Mouse (Mus musculus): ENCODE measurements around the gene Vmn1r69. TPM values are rescaled to one million over a fixed set of nuclear protein-coding genes. Genes with fewer than 3 reads are reported as not detected.

Vmn1r69 gene
- total and polyA plus RNA-seq, 3 experiments = not detected

DNA sequence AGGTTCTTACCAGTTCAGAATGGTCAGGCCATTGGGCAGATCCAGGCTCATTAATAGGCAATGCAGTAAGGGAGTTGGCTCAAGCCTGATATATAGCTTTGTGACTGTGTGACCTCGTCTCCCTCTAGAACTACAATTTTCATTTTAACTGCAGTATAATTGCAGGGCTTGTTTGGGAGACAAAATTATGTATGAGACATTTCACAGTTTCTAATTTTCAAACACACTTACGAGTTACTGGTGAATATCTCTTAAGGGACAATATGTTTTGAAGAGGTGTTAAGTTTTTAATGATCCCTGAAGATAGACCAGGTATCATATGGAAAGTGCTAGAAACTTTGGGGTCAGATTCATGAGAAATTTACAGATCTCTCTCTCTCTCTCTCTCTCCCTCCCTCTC is 55.1 kb downstream of the Vmn1r69 start, which contains the start of gene Vmn1r68:
Gene Vmn1r68, minus strand, starts transcription at position 101 of the 400 bp plus-strand sequence.
- Histone ChIP-seq H3K79me2 (replicated peaks; ENCODE audit: control insufficient read depth, extremely low read depth, insufficient read depth, poor library complexity, severe bottlenecking) (no peaks in the 10 kb centered on the region), H3K4me1 (ENCODE audit: control insufficient read depth in 1 of 2, insufficient read depth in 2 of 2) (no peaks in the 10 kb centered on the region), H3K4me2 (ENCODE audit: insufficient read depth, low read depth, poor library complexity, severe bottlenecking) (no peak within 1 kb of the TSS), H3K4me3 (replicated peaks in 1 of 3; ENCODE audit: low read depth in 2 of 3, low read length in 2 of 3, poor library complexity in 1 of 3) (no peak within 1 kb of the TSS), H3K27ac (ENCODE audit: insufficient read depth, low read depth) (no peak within 1 kb of the TSS), H3K36me3 (replicated peaks in 1 of 2; ENCODE audit: control insufficient read depth in 1 of 2, insufficient read depth in 1 of 2, low read length in 1 of 2) (no peaks in the 10 kb centered on the region), H3K9me3 (replicated peaks; ENCODE audit: low read length) (peaks cover 6% of the 10 kb centered on the region), H3K27me3 (replicated peaks) (no peaks in the 10 kb centered on the region), H3K9ac (ENCODE audit: insufficient read depth, low read depth) (no peak within 1 kb of the TSS)
- TF ChIP-seq MYC (IDR thresholded peaks at IDR 0.05; ENCODE audit: low read depth, low read length) (no peak), ZC3H11A (IDR thresholded peaks at IDR 0.05; ENCODE audit: low read depth, low read length) (no peak), TCF12 (IDR thresholded peaks at IDR 0.05; ENCODE audit: low read depth, low read length) (no peak), MEF2A (IDR thresholded peaks at IDR 0.05; ENCODE audit: borderline replicate concordance, low read depth, low read length) (no peak), MAFK (IDR thresholded peaks at IDR 0.05; ENCODE audit: insufficient replicate concordance, low read length) (no peak), JUN (IDR thresholded peaks at IDR 0.05; ENCODE audit: insufficient read depth, low read depth, low read length) (no peak), CHD2 (IDR thresholded peaks at IDR 0.05; ENCODE audit: low read length) (no peak), ELF1 (IDR thresholded peaks at IDR 0.05; ENCODE audit: low read depth, low read length) (no peak), ZKSCAN1 (IDR thresholded peaks at IDR 0.05; ENCODE audit: borderline replicate concordance, low read depth, low read length) (no peak), IRF4 (IDR thresholded peaks at IDR 0.05; ENCODE audit: low read depth, low read length) (no peak), ZNF384 (IDR thresholded peaks at IDR 0.05; ENCODE audit: low read depth, low read length) (no peak), KAT2A (IDR thresholded peaks at IDR 0.05; ENCODE audit: insufficient replicate concordance, low read length) (no peak), EP300 (IDR thresholded peaks at IDR 0.05; ENCODE audit: low read length) (no peak), NELFE (IDR thresholded peaks at IDR 0.05; ENCODE audit: low read depth, low read length) (no peak), E2F4 (IDR thresholded peaks at IDR 0.05; ENCODE audit: insufficient replicate concordance, low read depth, low read length) (no peak), MXI1 (IDR thresholded peaks at IDR 0.05; ENCODE audit: low read depth, low read length) (no peak), RCOR1 (conservative IDR thresholded peaks at IDR 0.05; ENCODE audit: low read depth, low read length) (no peak), MAZ (IDR thresholded peaks at IDR 0.05; ENCODE audit: low read depth, low read length) (no peak), ZMIZ1 (IDR thresholded peaks at IDR 0.05; ENCODE audit: low read depth, low read length) (no peak), GABPA (IDR thresholded peaks at IDR 0.05; ENCODE audit: insufficient replicate concordance, low read depth, low read length) (no peak)
- no peak for DNase-seq (ENCODE audit: extremely low read depth)
- in situ Hi-C loops (cut with MboI; ENCODE audit: low pct_ligation_motif_present, low pct_unique_long_range_greater_than_20kb, low sequenced_read_pairs) = no loop called here
- dilution Hi-C loops (cut with MboI; ENCODE audit: extremely low pct_ligation_motif_present, extremely low pct_unique_long_range_greater_than_20kb, low sequenced_read_pairs) = no loop called here

Other genes starting within 250 kb of the Vmn1r69 start
- not detected in 2 replicates for gene Vmn1r67, start 170.3 kb downstream of the Vmn1r69 start, total RNA-seq (2012; rRNA removed)
- gene Vmn1r67, start 170.3 kb downstream of the Vmn1r69 start, total RNA-seq (2014; rRNA removed) = not detected in 2 replicates
- gene Vmn1r67, start 170.3 kb downstream of the Vmn1r69 start, polyA plus RNA-seq (2012; ENCODE audit: insufficient read length, low read depth) = not detected in 2 replicates
- gene Zik1, start 118.3 kb downstream of the Vmn1r69 start, total RNA-seq (2012; rRNA removed) = not detected in 2 replicates
- not detected in 2 replicates for gene Zik1, start 118.3 kb downstream of the Vmn1r69 start, total RNA-seq (2014; rRNA removed)
- gene Zik1, start 118.3 kb downstream of the Vmn1r69 start, polyA plus RNA-seq (2012; ENCODE audit: insufficient read length, low read depth) = not detected in 2 replicates
- not detected in 2 replicates for gene Vmn1r68, start 55.2 kb downstream of the Vmn1r69 start, total RNA-seq (2012; rRNA removed)
- not detected in 2 replicates for gene Vmn1r68, start 55.2 kb downstream of the Vmn1r69 start, total RNA-seq (2014; rRNA removed)
- not detected in 2 replicates for gene Vmn1r68, start 55.2 kb downstream of the Vmn1r69 start, polyA plus RNA-seq (2012; ENCODE audit: insufficient read length, low read depth)
- gene Vmn1r70, start 17.9 kb upstream of the Vmn1r69 start, total RNA-seq (2012; rRNA removed) = not detected in 2 replicates
- gene Vmn1r70, start 17.9 kb upstream of the Vmn1r69 start, total RNA-seq (2014; rRNA removed) = not detected in 2 replicates
- gene Vmn1r70, start 17.9 kb upstream of the Vmn1r69 start, polyA plus RNA-seq (2012; ENCODE audit: insufficient read length, low read depth) = not detected in 2 replicates
- gene Nlrp4b, start 74.1 kb upstream of the Vmn1r69 start, total RNA-seq (2012; rRNA removed) = not detected in 2 replicates
- gene Nlrp4b, start 74.1 kb upstream of the Vmn1r69 start, total RNA-seq (2014; rRNA removed) = not detected in 2 replicates
- not detected in 2 replicates for gene Nlrp4b, start 74.1 kb upstream of the Vmn1r69 start, polyA plus RNA-seq (2012; ENCODE audit: insufficient read length, low read depth)
- not detected in 2 replicates for gene Vmn1r71, start 140.7 kb upstream of the Vmn1r69 start, total RNA-seq (2012; rRNA removed)
- not detected in 2 replicates for gene Vmn1r71, start 140.7 kb upstream of the Vmn1r69 start, total RNA-seq (2014; rRNA removed)
- not detected in 2 replicates for gene Vmn1r71, start 140.7 kb upstream of the Vmn1r69 start, polyA plus RNA-seq (2012; ENCODE audit: insufficient read length, low read depth)